Comparison of ENCODE assay signal across 15 mouse cellular contexts in genomic region chr7:121088745-121089144, GRCm38 (mm10). TPM values are rescaled to one million over a fixed set of nuclear protein-coding genes. Genes with fewer than 3 reads are reported as not detected.
DNase-seq lines count a peak whose midpoint lies in the region; ATAC-seq and TF ChIP-seq lines count a peak whose summit lies in the region.
"Had no signal": no experiment of that assay in that cellular context is flagged by ENCODE, and none has a peak within 500 bp of the region (broad histone marks: within the 10 kb centered on the region; RNA-seq: fewer than 3 reads in every experiment).

No protein-coding gene starts in this region.

- ATAC-seq in forebrain, embryonic 11.5 days (replicated peaks; ENCODE audit: low FRiP score): no peak
- no peak for ATAC-seq in forebrain, postnatal 0 days
- no peak for ATAC-seq in liver, embryonic 14.5 days (ENCODE audit: insufficient read depth)
- ATAC-seq in liver, embryonic 12.5 days: no peak

- no peak overlapping the region for H3K27ac ChIP-seq in forebrain, embryonic 11.5 days (ENCODE audit: low read depth, low read length)
- H3K27ac ChIP-seq in forebrain, postnatal 0 days (ENCODE audit: low read depth, low read length): no peak overlapping the region
- H3K27ac ChIP-seq in liver, embryonic 14.5 days: no peak overlapping the region
- H3K27ac ChIP-seq in liver, embryonic 12.5 days: no peak overlapping the region
- H3K27ac ChIP-seq in ES-E14 (ENCODE audit: insufficient read depth, low read depth, low read length, poor library complexity, severe bottlenecking): no peak overlapping the region
- H3K27ac ChIP-seq: embryonic facial prominence, embryonic 10.5 days had no signal

- H3K36me3 ChIP-seq in forebrain, embryonic 11.5 days (ENCODE audit: control insufficient read depth, insufficient read depth, low read length): no peaks in the 10 kb centered on the region
- no peaks in the 10 kb centered on the region for H3K36me3 ChIP-seq in forebrain, postnatal 0 days (ENCODE audit: insufficient read depth)
- H3K36me3 ChIP-seq in liver, embryonic 14.5 days (replicated peaks; ENCODE audit: control insufficient read depth, insufficient read depth, low read depth): no peaks in the 10 kb centered on the region
- no peaks in the 10 kb centered on the region for H3K36me3 ChIP-seq in liver, embryonic 12.5 days
- H3K36me3 ChIP-seq in ES-E14 (ENCODE audit: control insufficient read depth, insufficient read depth, low read length, poor library complexity, severe bottlenecking): no peaks in the 10 kb centered on the region
- H3K36me3 ChIP-seq: embryonic facial prominence, embryonic 10.5 days had no signal

- no peak overlapping the region for H3K4me2 ChIP-seq in forebrain, embryonic 11.5 days (ENCODE audit: low read depth, low read length, severe bottlenecking)
- no peak overlapping the region for H3K4me2 ChIP-seq in forebrain, postnatal 0 days (ENCODE audit: low read depth)
- H3K4me2 ChIP-seq in liver, embryonic 14.5 days (ENCODE audit: low read depth): no peak overlapping the region
- no peak overlapping the region for H3K4me2 ChIP-seq in liver, embryonic 12.5 days
- H3K4me2 ChIP-seq: heart, embryonic 11.5 days; lung, embryonic 14.5 days; midbrain, embryonic 11.5 days had no signal

- TF ChIP-seq EP300 in liver, embryonic 14.5 days (IDR thresholded peaks at IDR 0.05; ENCODE audit: low read depth): no peak

- DNase-seq in forebrain, embryonic 11.5 days (ENCODE audit: low spot score): peak; percentile 41
- DNase-seq in forebrain, postnatal 0 days: no peak
- no peak for DNase-seq in liver, embryonic 14.5 days (ENCODE audit: low read depth in 3 of 3, low spot score in 3 of 3)
- DNase-seq in ES-E14 (ENCODE audit: low read depth, low spot score): peak; percentile 19
- DNase-seq in induced T-regulatory cell, adult 2 months (ENCODE audit: low read depth): peak; percentile 23
- no peak for DNase-seq in cerebellum, postnatal 10 days
- no peak for DNase-seq in adrenal gland, postnatal 10 days
- DNase-seq: cerebellum, adult 9-11 months; kidney, adult 8-10 months; left cerebral cortex, postnatal 4 days; lung, embryonic 14.5 days had no signal

- WGBS in forebrain, embryonic 11.5 days: 70% methylated on average over 5 of the region's 5 CpGs
- WGBS in forebrain, postnatal 0 days: 76% methylated on average over 5 of the region's 5 CpGs
- WGBS in liver, embryonic 14.5 days (ENCODE audit: insufficient replicate concordance): 57% methylated on average over 5 of the region's 5 CpGs
- WGBS in liver, embryonic 12.5 days (ENCODE audit: insufficient replicate concordance): 52% methylated on average over 5 of the region's 5 CpGs

- H3K9ac ChIP-seq in forebrain, embryonic 11.5 days (ENCODE audit: low read length): no peak overlapping the region
- no peak overlapping the region for H3K9ac ChIP-seq in forebrain, postnatal 0 days
- H3K9ac ChIP-seq in liver, embryonic 14.5 days (replicated peaks): no peak overlapping the region
- H3K9ac ChIP-seq in liver, embryonic 12.5 days: no peak overlapping the region
- no peak overlapping the region for H3K9ac ChIP-seq in ES-E14 (ENCODE audit: insufficient read depth, low read depth, low read length, poor library complexity, severe bottlenecking)
- H3K9ac ChIP-seq: lung, embryonic 14.5 days had no signal

- in situ Hi-C loops in ES-E14 (cut with MboI; ENCODE audit: low sequenced_read_pairs in 2 of 2, unreplicated experiment in 2 of 2): no loop called here

- H3K4me3 ChIP-seq in forebrain, embryonic 11.5 days (ENCODE audit: low read depth, low read length): no peak overlapping the region
- H3K4me3 ChIP-seq in forebrain, postnatal 0 days (ENCODE audit: low read depth, low read length): no peak overlapping the region
- H3K4me3 ChIP-seq in liver, embryonic 14.5 days (ENCODE audit: insufficient read depth in 1 of 2, low read depth in 2 of 2, low read length in 2 of 2): no peak overlapping the region
- no peak overlapping the region for H3K4me3 ChIP-seq in liver, embryonic 12.5 days
- H3K4me3 ChIP-seq in ES-E14 (ENCODE audit: insufficient read depth in 1 of 2, low read depth in 1 of 2, low read length in 2 of 2, poor library complexity in 1 of 2, severe bottlenecking in 1 of 2): no peak overlapping the region
- H3K4me3 ChIP-seq: embryonic facial prominence, embryonic 10.5 days had no signal

- H3K9me3 ChIP-seq in forebrain, embryonic 11.5 days (ENCODE audit: control insufficient read depth, low read length): no peaks in the 10 kb centered on the region
- no peaks in the 10 kb centered on the region for H3K9me3 ChIP-seq in forebrain, postnatal 0 days (ENCODE audit: low read length)
- no peaks in the 10 kb centered on the region for H3K9me3 ChIP-seq in liver, embryonic 14.5 days (ENCODE audit: control insufficient read depth, low read length)
- no peaks in the 10 kb centered on the region for H3K9me3 ChIP-seq in liver, embryonic 12.5 days (replicated peaks)
- H3K9me3 ChIP-seq in ES-E14 (ENCODE audit: control insufficient read depth, insufficient read depth, low read depth, low read length): no peaks in the 10 kb centered on the region
- H3K9me3 ChIP-seq: embryonic facial prominence, embryonic 10.5 days had no signal

- peaks cover 8% of the 10 kb centered on the region; the same call in 1 of the 2 replicates for H3K4me1 ChIP-seq in forebrain, embryonic 11.5 days (replicated peaks; ENCODE audit: control insufficient read depth, insufficient read depth, low read length)
- no peaks in the 10 kb centered on the region for H3K4me1 ChIP-seq in forebrain, postnatal 0 days (ENCODE audit: insufficient read depth)
- no peaks in the 10 kb centered on the region for H3K4me1 ChIP-seq in liver, embryonic 14.5 days (replicated peaks; ENCODE audit: control insufficient read depth in 2 of 2, insufficient read depth in 2 of 2, low read length in 1 of 2)
- no peaks in the 10 kb centered on the region for H3K4me1 ChIP-seq in liver, embryonic 12.5 days
- no peaks in the 10 kb centered on the region for H3K4me1 ChIP-seq in ES-E14 (ENCODE audit: control insufficient read depth in 2 of 2, insufficient read depth in 2 of 2, low read length in 2 of 2, poor library complexity in 1 of 2)

- no peak for TF ChIP-seq CTCF in forebrain, postnatal 0 days (IDR thresholded peaks at IDR 0.05; ENCODE audit: low read depth)
- peak; percentile 52 for TF ChIP-seq CTCF in liver, embryonic 14.5 days (IDR thresholded peaks at IDR 0.05; ENCODE audit: low read depth)

- H3K27me3 ChIP-seq in forebrain, embryonic 11.5 days (ENCODE audit: control insufficient read depth, insufficient read depth, low read length): no peaks in the 10 kb centered on the region
- H3K27me3 ChIP-seq in forebrain, postnatal 0 days (ENCODE audit: insufficient read depth, low read length): no peaks in the 10 kb centered on the region
- no peaks in the 10 kb centered on the region for H3K27me3 ChIP-seq in liver, embryonic 14.5 days (ENCODE audit: control insufficient read depth, insufficient read depth, low read length)
- no peaks in the 10 kb centered on the region for H3K27me3 ChIP-seq in liver, embryonic 12.5 days (replicated peaks)

TF ChIP-seq in ES-E14, 5 proteins besides CTCF, POLR2A, EP300 and RAD21:
- TF ChIP-seq HCFC1 (IDR thresholded peaks at IDR 0.05; ENCODE audit: borderline replicate concordance, insufficient read depth, low read length) (no peak), MAFK (IDR thresholded peaks at IDR 0.05; ENCODE audit: insufficient read depth, low read depth, low read length) (no peak), ZC3H11A (IDR thresholded peaks at IDR 0.05; ENCODE audit: borderline replicate concordance, low read depth, low read length) (no peak; the same call in 1 of the 2 replicates), ZNF384 (IDR thresholded peaks at IDR 0.05; ENCODE audit: low read depth, low read length) (no peak), CHD2 (IDR thresholded peaks at IDR 0.05; ENCODE audit: low read depth, low read length) (no peak)

RNA-seq across cellular contexts. Expression of gene Otoa, which starts 7.3 kb away (rescaled TPM):
- 0.11 TPM in 1 of 2 replicates, not detected in the other for polyA plus RNA-seq in forebrain, embryonic 11.5 days (2014; fragmentation: Nextera tagmentation; extraction: Ambion mirVana)
- 0.31 and 0.48 TPM in 2 replicates for total RNA-seq in forebrain, postnatal 0 days (2014; rRNA removed)
- 0.16 and 0.33 TPM in 2 replicates for polyA plus RNA-seq in forebrain, postnatal 0 days (2015; fragmentation: Nextera tagmentation; extraction: Ambion mirVana)
- polyA plus RNA-seq in liver, embryonic 14.5 days (2012; rRNA removed): 0.01 and 0.03 TPM in 2 replicates
- polyA plus RNA-seq in liver, embryonic 14.5 days (2014; fragmentation: Nextera tagmentation; extraction: Ambion mirVana): 0.09 TPM in 1 of 2 replicates, not detected in the other
- polyA plus RNA-seq in liver, embryonic 12.5 days (2016; fragmentation: Nextera tagmentation; extraction: Ambion mirVana): 0.06 TPM in 1 of 2 replicates, not detected in the other
- total RNA-seq in ES-E14 (2012; rRNA removed): 0.22 and 0.58 TPM in 2 replicates
- 1 to 10 TPM; 1.1 to 1.2 TPM for total RNA-seq in adrenal gland, postnatal 10 days (2021)
- polyA plus RNA-seq: heart, embryonic 11.5 days had no signal

RNA-seq across cellular contexts. Expression of gene Igsf6, which starts 14.4 kb away (rescaled TPM):
- 0.96 and 1.2 TPM in 2 replicates for polyA plus RNA-seq in forebrain, embryonic 11.5 days (2014; fragmentation: Nextera tagmentation; extraction: Ambion mirVana)
- total RNA-seq in forebrain, postnatal 0 days (2014; rRNA removed): 0.77 and 1.00 TPM in 2 replicates
- 0.43 and 0.74 TPM in 2 replicates for polyA plus RNA-seq in forebrain, postnatal 0 days (2015; fragmentation: Nextera tagmentation; extraction: Ambion mirVana)
- 3.3 and 4.7 TPM in 2 replicates for polyA plus RNA-seq in liver, embryonic 14.5 days (2012; rRNA removed)
- 5.8 and 7.2 TPM in 2 replicates for polyA plus RNA-seq in liver, embryonic 14.5 days (2014; fragmentation: Nextera tagmentation; extraction: Ambion mirVana)
- 6.6 and 7.6 TPM in 2 replicates for polyA plus RNA-seq in liver, embryonic 12.5 days (2016; fragmentation: Nextera tagmentation; extraction: Ambion mirVana)
- 0.11 TPM in 1 of 2 replicates, not detected in the other for total RNA-seq in ES-E14 (2012; rRNA removed)
- 1 to 10 TPM; 2.5 to 2.7 TPM for total RNA-seq in adrenal gland, postnatal 10 days (2021)

RNA-seq across cellular contexts. Expression of gene Mettl9, which starts 54.5 kb away (rescaled TPM):
- polyA plus RNA-seq in forebrain, embryonic 11.5 days (2014; fragmentation: Nextera tagmentation; extraction: Ambion mirVana): 252 and 261 TPM in 2 replicates
- 118 and 147 TPM in 2 replicates for total RNA-seq in forebrain, postnatal 0 days (2014; rRNA removed)
- polyA plus RNA-seq in forebrain, postnatal 0 days (2015; fragmentation: Nextera tagmentation; extraction: Ambion mirVana): 154 and 159 TPM in 2 replicates
- 12.2 and 18.5 TPM in 2 replicates for polyA plus RNA-seq in liver, embryonic 14.5 days (2012; rRNA removed)
- polyA plus RNA-seq in liver, embryonic 14.5 days (2014; fragmentation: Nextera tagmentation; extraction: Ambion mirVana): 45.3 and 49.1 TPM in 2 replicates
- 71.8 and 73.5 TPM in 2 replicates for polyA plus RNA-seq in liver, embryonic 12.5 days (2016; fragmentation: Nextera tagmentation; extraction: Ambion mirVana)
- 21.0 and 26.7 TPM in 2 replicates for total RNA-seq in ES-E14 (2012; rRNA removed)
- total RNA-seq in adrenal gland, postnatal 10 days (2021): 100 to 1,000 TPM; 102 to 106 TPM

Comparison
In these comparisons a context has a peak if more than half of its experiments do, and no peak if none do; other contexts are left out.
1. DNase-seq: peak in forebrain, embryonic 11.5 days (single experiment), ES-E14 (single experiment) and induced T-regulatory cell, adult 2 months (single experiment); none in forebrain, postnatal 0 days (single experiment), liver, embryonic 14.5 days (0 of 3), cerebellum, postnatal 10 days (0 of 2) and adrenal gland, postnatal 10 days (single experiment).